Mouse (Mus musculus): Measurements from ENCODE around the gene Cacna2d1. TPM values are rescaled to one million over a fixed set of nuclear protein-coding genes. Genes with fewer than 3 reads are reported as not detected.

Cacna2d1 gene
- polyA plus RNA-seq, 1 experiment: not detected

- no peaks in the 10 kb centered on the region for H3K27me3 ChIP-seq (replicated peaks)
- no peaks in the 10 kb centered on the region for H3K4me1 ChIP-seq
- no peak for TF ChIP-seq FLI1 (IDR thresholded peaks at IDR 0.05; ENCODE audit: low read length)
- no peak for TF ChIP-seq GATA1 (IDR thresholded peaks at IDR 0.05; ENCODE audit: borderline replicate concordance, low read length)
- no peaks in the 10 kb centered on the region for H3K9me3 ChIP-seq
- H3K4me3 ChIP-seq (replicated peaks): no peak overlapping the region
- H3K36me3 ChIP-seq (replicated peaks; ENCODE audit: low read length): no peaks in the 10 kb centered on the region
Observed at GRCm38 (mm10) chr5:16121334-16121733, 186.8 kb downstream of the Cacna2d1 start.

- TF ChIP-seq GATA1 (IDR thresholded peaks at IDR 0.05; ENCODE audit: borderline replicate concordance, low read length): no peak
- TF ChIP-seq FLI1 (IDR thresholded peaks at IDR 0.05; ENCODE audit: low read length): no peak
- H3K9me3 ChIP-seq: no peaks in the 10 kb centered on the region
- H3K27me3 ChIP-seq (replicated peaks): no peaks in the 10 kb centered on the region
- H3K36me3 ChIP-seq (replicated peaks; ENCODE audit: low read length): no peaks in the 10 kb centered on the region
- H3K4me3 ChIP-seq (replicated peaks): no peak overlapping the region
- H3K4me1 ChIP-seq: no peaks in the 10 kb centered on the region
Observed at GRCm38 (mm10) chr5:16122110-16122509, 187.6 kb downstream of the Cacna2d1 start.

DNA sequence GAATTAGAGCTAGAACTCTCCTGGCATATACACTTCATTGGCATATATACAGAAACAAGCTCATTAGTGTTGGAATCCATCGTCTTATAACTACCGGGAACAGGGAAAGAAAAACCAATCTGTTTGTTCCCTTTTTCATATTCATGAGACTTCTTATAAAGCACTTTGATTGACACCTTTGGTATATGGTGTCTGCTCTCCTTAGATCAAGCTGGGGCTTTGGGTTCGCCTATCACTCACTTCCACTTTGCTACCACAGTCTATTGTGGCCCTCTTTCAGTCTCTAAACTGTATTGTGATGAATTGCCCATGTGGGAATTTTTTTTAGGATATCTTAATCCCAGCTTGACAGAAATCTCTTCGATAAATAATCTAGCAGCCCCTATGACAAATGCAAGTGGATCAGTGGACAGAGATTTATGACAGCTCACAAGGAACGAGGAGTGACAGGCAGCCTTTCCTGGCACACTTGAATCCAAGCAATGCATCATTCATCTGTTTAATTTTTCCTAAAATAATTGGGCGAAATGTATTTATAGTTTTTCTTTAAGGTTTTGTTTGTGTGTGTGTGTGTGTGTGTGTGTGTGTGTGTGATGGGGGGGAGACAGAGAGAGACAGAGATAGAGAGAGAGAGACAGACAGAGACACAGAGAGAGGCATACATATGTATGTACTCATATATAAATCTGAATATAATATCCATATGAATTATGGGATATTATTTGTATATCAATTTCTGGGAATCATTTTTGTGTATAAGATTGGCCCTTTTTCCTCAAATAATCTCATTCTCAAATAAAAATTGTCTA is 200.0 kb downstream of the Cacna2d1 start:
- Histone ChIP-seq H3K9me3 (no peaks in the 10 kb centered on the region), H3K4me1 (no peaks in the 10 kb centered on the region), H3K36me3 (replicated peaks; ENCODE audit: low read length) (no peaks in the 10 kb centered on the region), H3K4me3 (replicated peaks) (no peak overlapping the region), H3K27me3 (replicated peaks) (no peaks in the 10 kb centered on the region)
- TF ChIP-seq FLI1 (IDR thresholded peaks at IDR 0.05; ENCODE audit: low read length) (no peak), GATA1 (IDR thresholded peaks at IDR 0.05; ENCODE audit: borderline replicate concordance, low read length) (no peak)

DNA sequence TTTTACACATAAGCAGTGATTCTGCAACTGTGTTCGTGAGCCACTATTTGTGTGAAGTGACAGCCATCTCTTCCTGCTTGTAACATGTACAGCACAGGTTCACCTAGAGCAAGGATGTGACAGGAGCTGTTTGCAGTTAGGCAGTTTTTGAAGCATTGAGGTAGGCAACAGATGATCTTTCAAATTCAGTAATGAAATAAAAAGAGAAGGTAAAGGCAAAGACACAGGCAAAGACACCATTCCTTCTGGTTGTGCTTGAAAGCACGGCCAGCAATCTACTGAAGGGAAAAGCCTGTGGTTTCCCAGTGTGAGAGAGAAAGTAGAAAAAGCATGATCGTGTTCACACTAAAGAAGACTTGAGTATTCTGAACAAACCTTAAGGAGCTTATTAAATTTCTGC is 201.5 kb downstream of the Cacna2d1 start:
- Histone ChIP-seq H3K4me3 (replicated peaks) (no peak overlapping the region), H3K4me1 (no peaks in the 10 kb centered on the region), H3K9me3 (no peaks in the 10 kb centered on the region), H3K36me3 (replicated peaks; ENCODE audit: low read length) (no peaks in the 10 kb centered on the region), H3K27me3 (replicated peaks) (no peaks in the 10 kb centered on the region)
- TF ChIP-seq GATA1 (IDR thresholded peaks at IDR 0.05; ENCODE audit: borderline replicate concordance, low read length): no peak
- TF ChIP-seq FLI1 (IDR thresholded peaks at IDR 0.05; ENCODE audit: low read length): no peak

- TF ChIP-seq FLI1 (IDR thresholded peaks at IDR 0.05; ENCODE audit: low read length): no peak
- TF ChIP-seq GATA1 (IDR thresholded peaks at IDR 0.05; ENCODE audit: borderline replicate concordance, low read length): no peak
- Histone ChIP-seq H3K4me1 (no peaks in the 10 kb centered on the region), H3K36me3 (replicated peaks; ENCODE audit: low read length) (no peaks in the 10 kb centered on the region), H3K4me3 (replicated peaks) (no peak overlapping the region), H3K27me3 (replicated peaks) (no peaks in the 10 kb centered on the region), H3K9me3 (no peaks in the 10 kb centered on the region)
Observed at GRCm38 (mm10) chr5:16136839-16137238, 202.3 kb downstream of the Cacna2d1 start.

DNA sequence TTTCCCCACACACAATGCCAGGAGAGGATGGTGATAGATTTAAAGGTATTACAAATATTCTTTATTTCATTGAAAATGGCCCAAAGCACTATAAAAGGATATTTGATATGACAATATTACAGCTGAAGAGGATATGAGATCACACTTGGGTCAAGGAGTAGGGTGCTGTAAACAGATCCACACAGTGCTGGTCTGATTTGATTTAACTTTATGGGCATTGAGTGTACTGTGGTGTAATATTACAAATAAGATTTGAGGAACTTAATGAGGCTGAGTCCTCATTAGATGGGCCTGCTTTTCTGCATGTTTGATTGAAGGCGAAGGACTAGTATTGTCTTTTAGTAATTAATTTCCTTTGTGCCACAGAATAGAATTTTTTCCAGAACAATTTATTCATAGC is 212.1 kb downstream of the Cacna2d1 start:
- H3K4me1 ChIP-seq: no peaks in the 10 kb centered on the region
- no peak overlapping the region for H3K4me3 ChIP-seq (replicated peaks)
- H3K27me3 ChIP-seq (replicated peaks): no peaks in the 10 kb centered on the region
- no peaks in the 10 kb centered on the region for H3K9me3 ChIP-seq
- no peaks in the 10 kb centered on the region for H3K36me3 ChIP-seq (replicated peaks; ENCODE audit: low read length)
- TF ChIP-seq GATA1 (IDR thresholded peaks at IDR 0.05; ENCODE audit: borderline replicate concordance, low read length) (no peak), FLI1 (IDR thresholded peaks at IDR 0.05; ENCODE audit: low read length) (no peak)

GRCm38 (mm10) chr5:16155375-16156284 is 221.1 kb downstream of the Cacna2d1 start:
- no peaks in the 10 kb centered on the region for H3K36me3 ChIP-seq (replicated peaks; ENCODE audit: low read length)
- no peak overlapping the region for H3K4me3 ChIP-seq (replicated peaks)
- TF ChIP-seq FLI1 (IDR thresholded peaks at IDR 0.05; ENCODE audit: low read length): no peak
- no peak for TF ChIP-seq GATA1 (IDR thresholded peaks at IDR 0.05; ENCODE audit: borderline replicate concordance, low read length)
- no peaks in the 10 kb centered on the region for H3K27me3 ChIP-seq (replicated peaks)
- no peaks in the 10 kb centered on the region for H3K9me3 ChIP-seq
- H3K4me1 ChIP-seq: no peaks in the 10 kb centered on the region

DNA sequence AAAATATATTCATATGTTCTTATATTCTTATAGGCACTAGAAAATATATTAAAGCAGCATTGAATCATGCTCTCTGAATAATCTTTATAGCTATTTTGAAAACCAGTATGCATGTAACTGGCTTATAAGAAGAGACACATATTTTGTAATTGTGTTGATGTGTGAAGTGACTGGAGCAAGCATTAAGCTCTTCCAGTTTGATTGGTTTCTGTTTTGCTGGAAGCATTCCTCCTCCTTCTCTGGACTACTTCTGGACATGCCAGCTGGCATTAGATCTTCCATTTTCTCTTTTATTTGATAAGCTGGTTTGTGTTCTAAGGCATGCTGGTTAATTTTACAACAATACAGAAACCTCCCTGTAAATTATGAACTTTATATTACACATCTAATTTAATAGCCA is 228.8 kb downstream of the Cacna2d1 start:
- no peaks in the 10 kb centered on the region for H3K27me3 ChIP-seq (replicated peaks)
- no peak overlapping the region for H3K4me3 ChIP-seq (replicated peaks)
- H3K36me3 ChIP-seq (replicated peaks; ENCODE audit: low read length): no peaks in the 10 kb centered on the region
- no peak for TF ChIP-seq GATA1 (IDR thresholded peaks at IDR 0.05; ENCODE audit: borderline replicate concordance, low read length)
- no peak for TF ChIP-seq FLI1 (IDR thresholded peaks at IDR 0.05; ENCODE audit: low read length)
- H3K9me3 ChIP-seq: no peaks in the 10 kb centered on the region
- no peaks in the 10 kb centered on the region for H3K4me1 ChIP-seq

GRCm38 (mm10) chr5:16166117-16166867 is 231.8 kb downstream of the Cacna2d1 start:
- TF ChIP-seq FLI1 (IDR thresholded peaks at IDR 0.05; ENCODE audit: low read length) (no peak), GATA1 (IDR thresholded peaks at IDR 0.05; ENCODE audit: borderline replicate concordance, low read length) (no peak)
- no peaks in the 10 kb centered on the region for H3K27me3 ChIP-seq (replicated peaks)
- no peak overlapping the region for H3K4me3 ChIP-seq (replicated peaks)
- H3K4me1 ChIP-seq: no peaks in the 10 kb centered on the region
- H3K9me3 ChIP-seq: no peaks in the 10 kb centered on the region
- H3K36me3 ChIP-seq (replicated peaks; ENCODE audit: low read length): no peaks in the 10 kb centered on the region

Data from megakaryocyte, embryonic 14.5 days (primary cell).